Comparison of ENCODE assay signal across 8 mouse cellular contexts in genomic region chr17:12210544-12211132, GRCm38 (mm10).
DNase-seq lines count a peak whose midpoint lies in the region; ATAC-seq and TF ChIP-seq lines count a peak whose summit lies in the region.

No protein-coding gene starts in this region.

- H3K4me3 ChIP-seq in forebrain, postnatal 0 days (ENCODE audit: low read depth, low read length), result no peak overlapping the region
- H3K4me3 ChIP-seq in hindbrain, postnatal 0 days (ENCODE audit: low read length), result no peak overlapping the region

- no peak overlapping the region for H3K27ac ChIP-seq in forebrain, postnatal 0 days (ENCODE audit: low read depth, low read length)
- H3K27ac ChIP-seq in hindbrain, postnatal 0 days, result no peak overlapping the region

- POLR2A ChIA-PET in Patski (lab: Charles Lee), result no interaction called here

- CTCF ChIA-PET in Patski (lab: Charles Lee), result interaction anchor here (0.7 to 2.2 kb wide), 9 partner anchors 10 to 179 kb away, joined by 3 to 11 read pairs (median 3); no protein-coding TSS in a partner anchor

- H3K9ac ChIP-seq in forebrain, postnatal 0 days, result no peak overlapping the region
- no peak overlapping the region for H3K9ac ChIP-seq in hindbrain, postnatal 0 days (replicated peaks; ENCODE audit: low read length)

- TF ChIP-seq CTCF in Patski (IDR thresholded peaks at IDR 0.05), result peak; percentile 98
- peak; percentile 99 for TF ChIP-seq CTCF in forebrain, postnatal 0 days (IDR thresholded peaks at IDR 0.05; ENCODE audit: low read depth)
- peak; percentile 99 for TF ChIP-seq CTCF in hindbrain, postnatal 0 days (IDR thresholded peaks at IDR 0.05; ENCODE audit: low read depth)

- WGBS in forebrain, postnatal 0 days, result 39% methylated on average over 8 of the region's 8 CpGs
- WGBS in hindbrain, postnatal 0 days, result 31% methylated on average over 8 of the region's 8 CpGs

- H3K4me1 ChIP-seq in forebrain, postnatal 0 days (ENCODE audit: insufficient read depth), result no peaks in the 10 kb centered on the region
- peaks cover 8% of the 10 kb centered on the region for H3K4me1 ChIP-seq in hindbrain, postnatal 0 days (ENCODE audit: insufficient read depth, low read length)

- peak; percentile 40 for ATAC-seq in Patski
- peak; percentile 54; the same call in 1 of the 2 replicates for ATAC-seq in forebrain, postnatal 0 days
- ATAC-seq in hindbrain, postnatal 0 days, result peak; percentile 64

- no peak overlapping the region for H3K4me2 ChIP-seq in forebrain, postnatal 0 days (ENCODE audit: low read depth)
- H3K4me2 ChIP-seq in hindbrain, postnatal 0 days (ENCODE audit: low read depth, low read length), result no peak overlapping the region

- no peaks in the 10 kb centered on the region for H3K9me3 ChIP-seq in forebrain, postnatal 0 days (ENCODE audit: low read length)
- H3K9me3 ChIP-seq in hindbrain, postnatal 0 days (ENCODE audit: low read length), result no peaks in the 10 kb centered on the region

- H3K36me3 ChIP-seq in forebrain, postnatal 0 days (ENCODE audit: insufficient read depth), result peaks cover 26% of the 10 kb centered on the region
- peaks cover 30% of the 10 kb centered on the region for H3K36me3 ChIP-seq in hindbrain, postnatal 0 days (ENCODE audit: insufficient read depth, low read length)

- no peak for DNase-seq in Patski (ENCODE audit: low read depth, low spot score)
- peak; percentile 74 for DNase-seq in cerebellum, adult 11-12 months
- DNase-seq in forebrain, postnatal 0 days, result peak; percentile 87
- DNase-seq in hindbrain, postnatal 0 days (ENCODE audit: low spot score), result peak; percentile 86
- peak; percentile 71 for DNase-seq in left cerebral cortex, adult 11 months (ENCODE audit: low spot score)
- peak; percentile 77 to 90 for DNase-seq in lung, postnatal 4 days
- DNase-seq in right cerebral cortex, postnatal 14 days, result peak; percentile 90
- DNase-seq in urinary bladder, postnatal 25 days (ENCODE audit: low spot score), result peak; percentile 92

- in situ Hi-C loops in Patski (cut with MboI; ENCODE audit: low pct_unique_long_range_greater_than_20kb), result loop anchor here (5.0 kb wide), 2 partner anchors 93 to 173 kb away; partner anchors contain the start of gene Agpat4

- H3K27me3 ChIP-seq in Patski, result no peaks in the 10 kb centered on the region
- no peaks in the 10 kb centered on the region for H3K27me3 ChIP-seq in forebrain, postnatal 0 days (ENCODE audit: insufficient read depth, low read length)
- no peaks in the 10 kb centered on the region for H3K27me3 ChIP-seq in hindbrain, postnatal 0 days (ENCODE audit: insufficient read depth, low read length)
